Mouse (Mus musculus) embryo, embryonic 9.5 days (tissue): Measurements from ENCODE around the gene Mfsd11.
"Not testable (repeated sequence)": the region's sequence is repeated elsewhere in the genome, so short reads cannot be mapped to it uniquely, and the experiment has no call there.

Source experiments
- DNase-seq: peaks from one replicate; pipeline ENCODE4 v3.0.0-alpha.2; 2017; ENCODE audit errors: extremely low spot score

Mfsd11 gene

DNA sequence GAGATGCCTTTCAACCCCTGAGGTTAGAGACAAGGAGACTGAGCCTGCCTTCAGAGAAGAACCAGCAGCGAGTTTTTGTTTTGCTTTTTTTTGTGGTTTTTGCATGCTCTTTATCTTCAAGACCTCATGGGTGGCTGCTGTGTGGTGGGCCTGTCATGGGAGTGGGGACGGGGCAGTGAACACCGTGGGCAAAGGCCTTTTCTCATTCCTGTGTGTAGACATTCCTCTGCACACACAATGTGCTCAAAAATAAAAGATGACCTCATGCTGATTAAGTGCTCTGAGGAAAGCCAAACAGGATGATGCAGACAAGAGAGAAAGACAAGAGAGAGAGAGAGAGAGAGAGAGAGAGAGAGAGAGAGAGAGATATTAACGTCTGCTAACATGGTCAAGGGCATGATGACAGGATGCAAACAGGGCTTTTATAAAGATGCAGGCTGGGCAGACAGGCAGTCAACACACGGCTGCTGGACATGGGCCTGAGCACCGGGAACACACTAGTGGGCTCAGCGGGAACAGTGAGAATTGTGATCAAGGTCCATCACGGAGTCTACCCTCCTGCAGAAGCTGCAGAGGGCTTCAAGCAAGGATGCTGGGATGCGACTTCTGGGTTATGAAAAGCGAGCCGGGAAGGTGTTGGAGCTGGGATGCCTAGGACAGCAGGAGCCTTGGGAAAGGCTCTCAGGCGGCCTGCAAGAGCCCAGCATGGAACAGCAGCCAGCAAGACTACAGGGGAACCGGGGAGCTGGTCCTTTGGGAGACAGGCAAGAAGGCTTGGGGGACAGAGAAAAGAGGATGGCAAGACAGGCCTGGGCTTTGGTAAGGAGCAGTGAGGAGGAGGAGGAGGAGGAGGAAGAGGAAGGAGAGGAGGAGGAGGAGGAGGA, 30.9 kb upstream of the Mfsd11 start:
- no peak for DNase-seq

DNA sequence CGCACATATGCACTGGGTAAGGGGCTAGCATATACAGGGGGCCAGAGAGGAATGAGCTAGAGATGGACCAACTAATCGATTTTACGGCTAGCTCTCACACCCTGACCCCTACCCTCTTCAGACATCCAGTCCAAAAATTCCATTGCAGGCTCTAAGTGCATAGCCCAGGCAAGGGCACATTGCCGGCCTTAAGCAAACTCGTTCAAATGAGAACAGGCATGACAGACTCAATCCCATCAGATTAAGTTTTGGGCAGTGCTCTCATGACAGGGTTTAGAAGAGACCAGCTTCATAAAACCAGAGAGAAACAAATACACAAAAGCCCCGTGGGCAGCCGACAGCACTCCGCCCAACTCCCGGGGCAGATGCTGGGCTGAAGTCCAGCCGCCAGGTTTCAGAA, 30.0 kb upstream of the Mfsd11 start:
- DNase-seq: no peak

DNA sequence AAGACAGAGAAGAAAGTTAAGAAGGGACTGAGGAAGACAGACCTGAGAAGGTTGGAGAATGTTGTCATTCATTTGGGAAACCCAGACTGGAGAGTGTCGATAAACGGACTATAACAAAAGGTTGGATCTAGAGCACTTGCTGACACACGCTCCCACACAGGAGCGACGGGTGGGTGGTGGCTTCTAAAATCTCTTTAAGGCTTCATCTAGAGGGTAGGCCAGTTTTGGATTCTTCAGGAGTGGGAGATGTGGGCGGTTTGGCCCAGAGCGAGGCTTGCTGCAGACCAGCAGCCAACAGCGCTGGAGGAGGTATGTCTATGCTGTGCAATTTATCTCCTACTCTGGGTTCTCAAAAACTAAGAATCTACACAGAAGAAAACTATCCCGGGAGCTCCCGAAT, 29.6 kb upstream of the Mfsd11 start:
- DNase-seq: no peak

DNA sequence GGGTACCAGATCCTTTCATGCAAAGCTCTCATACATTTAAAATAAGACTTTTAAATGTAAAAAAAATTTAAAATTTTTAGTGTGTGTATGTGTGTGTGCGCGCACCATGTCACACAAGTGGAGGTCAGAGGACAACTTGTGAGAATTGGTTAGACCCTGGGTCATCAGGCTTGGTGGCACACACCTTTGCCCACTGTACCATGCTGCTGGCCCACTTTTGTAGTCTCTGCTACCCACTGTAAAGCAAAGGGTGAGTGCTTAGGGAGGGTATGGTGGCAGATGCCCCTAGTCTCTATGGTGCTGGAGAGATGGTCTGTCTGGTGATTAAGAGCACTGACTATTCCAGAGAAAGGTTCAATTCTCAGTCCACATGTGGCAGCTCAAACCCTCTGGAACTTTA, 29.0 kb upstream of the Mfsd11 start:
- no peak for DNase-seq

DNA sequence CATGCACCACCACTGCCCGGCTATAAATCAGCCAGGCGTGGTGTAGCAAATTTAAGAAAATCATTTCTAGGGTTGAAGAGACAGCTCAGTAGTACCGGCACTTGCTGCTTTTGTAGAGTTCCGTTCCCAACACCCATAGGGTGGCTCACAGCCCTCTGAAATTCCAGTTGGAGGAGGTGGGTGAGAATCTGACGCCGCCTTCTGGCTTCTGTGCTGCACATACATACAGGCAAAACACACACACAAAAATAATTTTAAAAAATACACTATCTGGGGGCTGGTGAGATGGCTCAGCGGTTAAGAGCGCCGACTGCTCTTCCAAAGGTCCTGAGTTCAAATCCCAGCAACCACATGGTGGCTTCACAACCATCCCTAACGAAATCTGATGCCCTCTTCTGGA, 28.4 kb upstream of the Mfsd11 start:
- DNase-seq: not testable (repeated sequence)

DNA sequence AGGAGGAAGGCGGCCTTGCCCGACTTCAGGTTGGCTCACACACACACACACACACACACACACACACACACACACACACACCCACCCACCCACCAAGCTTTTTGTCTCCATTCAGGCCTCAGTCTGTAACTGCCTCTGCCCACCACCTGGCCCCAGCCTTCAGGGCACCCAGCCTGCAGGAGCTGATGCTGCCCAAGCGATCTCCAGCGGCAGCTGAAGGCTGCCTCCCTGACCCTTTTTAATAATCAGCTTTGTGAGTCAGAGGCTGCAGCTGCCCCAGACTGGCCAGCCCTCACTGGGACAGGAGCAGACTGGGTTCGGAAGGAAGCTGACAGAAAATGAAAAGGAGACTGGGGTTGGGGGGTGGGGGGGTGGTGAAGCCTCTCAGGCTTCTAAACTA, 27.0 kb upstream of the Mfsd11 start:
- no peak for DNase-seq

DNA sequence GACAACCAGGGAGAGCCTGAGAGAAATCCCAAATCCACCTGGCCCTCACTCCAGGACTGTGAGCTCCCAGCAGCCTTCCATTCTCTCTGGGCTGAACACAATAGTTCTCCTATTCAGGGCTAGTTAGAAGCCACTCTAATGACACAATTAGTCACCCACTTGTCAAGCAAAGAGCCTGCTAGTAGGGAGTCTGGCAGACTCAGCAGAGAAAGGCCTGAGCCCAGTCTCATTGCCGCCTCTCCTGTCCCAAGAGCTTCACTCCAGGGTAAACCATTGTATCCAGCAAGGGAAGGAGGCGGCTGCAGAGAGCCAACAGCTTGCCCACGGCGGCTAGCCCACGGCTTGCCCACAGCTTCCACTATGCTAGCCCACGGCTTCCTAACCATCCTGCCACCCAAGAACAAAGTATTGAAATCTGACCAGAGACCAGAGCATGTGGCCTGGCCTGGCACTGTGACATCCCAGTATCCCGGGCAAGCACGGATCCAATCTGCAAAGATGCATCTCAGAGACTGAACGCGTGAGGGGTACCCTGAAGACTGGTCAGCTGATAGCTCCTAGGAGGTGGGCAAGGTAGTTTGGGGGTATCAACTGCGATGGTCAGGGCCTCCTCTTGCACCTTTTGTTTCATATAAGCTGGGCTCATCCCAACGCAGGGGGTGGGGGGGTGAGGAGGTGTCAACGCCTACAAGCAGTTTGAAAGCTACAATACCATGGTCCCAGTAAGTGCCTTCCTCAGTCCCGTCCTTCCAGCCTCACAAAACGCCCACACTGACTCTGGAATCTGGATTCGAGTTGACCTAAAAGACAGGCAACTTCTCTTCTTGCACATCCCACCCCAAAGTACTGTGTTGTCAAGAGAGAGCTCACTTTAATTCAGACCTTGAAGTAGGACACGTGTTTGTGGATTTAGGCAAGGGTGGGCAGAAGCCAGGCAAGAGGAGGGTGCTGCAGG, 25.4 kb upstream of the Mfsd11 start:
- no peak for DNase-seq

DNA sequence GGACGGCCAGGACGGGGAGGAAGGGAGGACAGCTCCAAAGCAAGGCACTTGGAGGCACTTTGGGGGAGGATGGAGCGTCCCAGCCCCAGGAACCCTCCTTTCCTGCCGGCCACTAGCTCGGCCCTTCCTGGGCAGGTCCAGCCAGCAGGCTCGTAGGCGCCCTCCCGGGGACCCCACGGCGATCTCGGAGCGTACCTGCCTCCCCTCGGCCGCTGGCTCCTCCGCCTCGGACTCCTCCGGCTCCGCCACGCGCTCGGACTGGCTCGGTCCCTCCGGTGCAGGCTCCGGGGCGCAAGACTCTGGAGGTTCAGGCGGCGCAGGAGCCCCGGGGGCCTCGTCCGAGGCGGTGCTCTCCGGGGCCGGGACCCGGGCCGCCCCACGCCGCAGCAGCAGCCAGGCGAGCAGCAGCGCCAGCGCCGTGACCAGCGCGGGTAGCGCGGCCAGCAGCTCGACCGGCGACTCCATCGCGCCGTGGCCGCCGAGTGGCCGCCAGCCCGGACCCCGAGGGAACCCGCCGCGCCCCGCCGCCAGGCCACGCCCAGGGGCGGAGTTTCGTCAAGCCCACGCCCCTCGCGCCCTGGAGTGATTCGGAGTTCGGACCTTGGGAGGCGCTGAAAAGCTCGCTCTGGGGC, 24.6 kb upstream of the Mfsd11 start, which contains the start of gene Mxra7:
Gene Mxra7, minus strand, starts transcription at position 513 of the 632 bp plus-strand sequence.
- DNase-seq: peak; percentile 89

DNA sequence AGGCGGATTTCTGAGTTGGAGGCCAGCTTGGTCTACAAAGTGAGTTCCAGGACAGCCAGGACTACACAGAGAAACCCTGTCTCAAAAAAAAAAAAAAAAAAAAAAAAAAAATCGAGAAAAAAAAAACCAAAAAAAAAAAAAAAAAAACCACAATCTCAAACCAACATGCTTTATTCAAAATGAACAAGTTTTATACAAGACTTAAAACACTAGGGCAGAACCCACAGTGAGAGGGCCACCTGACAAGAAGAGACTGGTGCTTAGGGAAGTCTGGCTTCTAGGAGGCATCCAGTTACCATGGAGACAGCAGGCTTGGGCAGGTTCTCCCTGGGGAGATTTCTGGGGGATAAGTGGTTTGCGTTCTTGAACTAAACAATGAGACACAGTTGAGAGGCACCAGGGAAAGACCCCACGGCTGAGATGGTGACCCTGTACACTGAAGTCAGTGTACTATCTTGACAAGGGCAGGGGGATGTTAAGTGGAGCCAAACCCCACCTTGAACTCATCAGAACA, 20.0 kb upstream of the Mfsd11 start:
- DNase-seq: no peak

DNA sequence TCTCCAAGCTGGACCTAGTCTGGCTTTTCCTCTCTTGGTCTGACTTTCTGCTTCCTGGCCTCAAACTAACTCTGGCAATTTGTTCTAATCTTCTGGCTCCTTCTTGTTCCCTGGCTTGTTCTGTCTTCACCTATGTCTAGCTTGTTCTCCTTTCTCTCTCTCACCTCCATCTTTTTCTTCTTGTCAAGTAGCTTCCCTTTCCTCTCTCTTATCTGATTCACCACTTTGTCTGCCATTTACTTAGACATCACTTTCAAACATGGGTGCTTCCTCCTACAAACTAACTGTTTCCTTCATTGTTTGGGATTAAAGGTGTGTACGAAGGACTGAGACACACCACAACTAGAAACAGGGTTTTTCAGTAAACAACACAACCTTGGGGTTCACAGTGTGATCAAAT, 17.3 kb upstream of the Mfsd11 start:
- DNase-seq: no peak

DNA sequence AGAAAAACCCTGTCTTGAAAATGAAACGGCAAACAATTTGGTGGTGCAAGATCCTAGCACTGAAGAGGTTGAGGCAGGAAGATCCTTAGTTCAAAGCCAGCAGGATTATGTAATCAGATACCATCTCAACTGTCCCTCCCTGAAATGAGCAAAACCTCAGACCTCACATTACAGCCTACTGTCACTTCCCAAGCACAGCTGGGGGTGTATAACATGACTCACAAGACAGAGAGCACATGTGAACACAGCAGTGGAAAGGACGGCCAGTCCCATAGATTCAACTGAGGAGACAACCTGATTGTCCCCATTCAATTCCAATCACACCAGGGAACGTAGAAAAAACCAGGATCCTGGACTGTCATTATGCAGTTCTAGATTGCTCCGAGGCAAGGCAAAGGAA, 16.0 kb upstream of the Mfsd11 start:
- DNase-seq: no peak

DNA sequence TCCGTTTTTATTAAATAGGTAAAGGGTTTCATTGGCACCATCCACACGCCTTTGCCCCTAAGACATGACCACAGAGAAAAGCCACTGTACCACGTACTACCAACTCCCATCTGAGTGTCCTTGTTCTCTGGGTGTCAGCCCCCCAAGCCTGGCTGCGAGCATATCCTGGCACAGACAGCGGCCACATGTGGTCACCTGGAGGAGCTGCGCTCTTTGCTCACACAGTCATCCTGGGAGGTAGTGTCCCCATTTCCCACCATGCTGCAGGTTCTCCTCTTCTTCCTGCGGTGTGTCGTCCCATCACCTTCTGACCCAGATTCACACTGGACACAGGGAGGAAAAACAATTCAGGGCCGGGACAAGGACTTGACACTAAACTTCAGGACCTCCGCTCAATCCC, 14.8 kb upstream of the Mfsd11 start:
- no peak for DNase-seq

DNA sequence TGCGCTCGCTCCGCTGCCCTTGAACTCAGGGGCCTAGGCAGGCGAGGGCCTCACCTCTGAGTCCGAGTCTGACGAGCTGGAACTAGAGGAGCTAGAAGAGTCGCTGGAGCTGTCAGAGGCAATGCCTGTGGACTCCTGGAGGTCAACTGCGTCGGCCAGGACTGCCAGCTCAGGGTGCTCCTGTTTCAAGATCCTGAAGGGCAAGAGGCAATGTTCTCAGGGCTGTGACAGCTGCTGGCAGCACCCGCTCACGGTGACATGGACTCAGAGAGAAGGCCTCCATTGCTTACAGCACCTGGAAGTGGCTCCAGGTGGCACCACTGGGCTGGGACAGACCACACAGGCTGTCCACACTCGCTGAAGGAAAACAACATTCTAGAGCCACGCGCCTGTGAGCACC, 13.3 kb upstream of the Mfsd11 start:
- DNase-seq: no peak

DNA sequence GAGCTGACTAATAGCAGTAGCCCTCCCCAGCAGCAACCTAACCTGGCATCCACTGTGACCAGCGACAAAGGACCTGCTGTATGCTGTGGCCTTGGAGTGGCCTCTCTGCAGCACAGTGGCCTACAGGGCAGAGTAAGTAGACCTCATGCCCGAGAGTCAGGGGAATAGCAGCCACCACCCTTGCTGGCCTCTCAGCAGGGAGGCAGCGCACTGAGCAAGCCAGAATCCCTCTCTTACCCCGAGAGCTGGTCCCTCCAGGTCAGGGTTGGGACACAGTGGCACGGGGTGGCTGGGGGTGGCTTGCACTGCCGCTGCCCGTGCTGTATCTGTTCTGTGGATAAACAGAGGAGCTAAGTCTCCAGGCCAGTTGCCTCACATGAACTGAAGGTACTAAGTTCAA, 12.6 kb upstream of the Mfsd11 start:
- no peak for DNase-seq

DNA sequence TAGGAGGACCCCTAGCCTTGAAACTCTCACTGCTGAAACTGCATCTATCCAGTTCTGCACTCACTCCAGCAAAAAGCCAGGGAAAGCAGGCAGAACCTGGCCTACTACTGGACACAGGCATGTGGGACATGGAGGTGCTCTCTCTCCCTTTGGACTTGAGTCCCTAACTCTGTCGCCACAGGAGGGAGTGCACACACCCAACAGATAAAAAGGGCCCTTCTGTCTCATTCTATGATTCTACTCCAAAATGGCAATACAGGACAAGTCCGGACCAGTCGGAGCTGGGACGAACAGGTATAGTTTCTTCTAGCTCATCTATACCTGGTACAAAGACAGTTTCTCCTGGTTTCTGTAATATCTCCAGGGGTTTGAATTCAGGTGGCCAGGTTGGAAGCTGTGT, 11.5 kb upstream of the Mfsd11 start:
- no peak for DNase-seq

DNA sequence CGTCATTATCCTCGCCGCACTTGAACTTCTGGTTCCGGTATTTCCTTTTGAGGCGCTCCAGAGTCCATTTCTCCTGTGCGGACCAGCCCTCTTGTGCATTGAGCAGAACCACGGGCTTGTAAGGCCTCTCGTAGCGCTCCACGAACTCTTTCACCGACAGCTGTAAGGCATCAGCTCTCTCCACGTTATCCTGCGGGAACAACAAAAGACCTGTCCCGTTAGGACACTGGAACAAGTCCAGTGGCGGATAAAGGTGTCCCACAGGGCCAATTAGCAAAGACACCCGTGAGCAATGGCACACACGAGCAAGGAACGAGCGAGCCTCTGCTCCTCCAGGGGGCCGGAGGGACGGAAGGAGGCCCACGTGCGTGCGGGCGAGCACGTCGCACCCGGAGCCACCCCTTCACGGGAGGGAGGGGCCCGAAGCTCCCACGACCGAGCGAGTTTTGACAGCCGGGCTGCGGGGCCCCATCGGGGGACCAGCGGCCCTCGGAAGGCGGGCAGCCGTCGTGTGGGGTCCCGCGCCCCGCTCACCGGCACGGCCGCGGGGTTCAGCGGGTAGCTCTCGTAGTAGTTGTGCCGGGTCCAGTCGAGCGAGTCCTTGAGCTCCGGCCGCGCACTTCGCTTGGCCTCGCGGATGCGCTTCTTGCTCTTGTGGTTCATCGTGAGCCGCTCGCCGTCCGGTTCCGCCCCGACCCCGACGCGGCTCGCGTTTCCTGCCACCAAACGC, 9.5 kb upstream of the Mfsd11 start:
- peak; percentile 70 for DNase-seq

DNA sequence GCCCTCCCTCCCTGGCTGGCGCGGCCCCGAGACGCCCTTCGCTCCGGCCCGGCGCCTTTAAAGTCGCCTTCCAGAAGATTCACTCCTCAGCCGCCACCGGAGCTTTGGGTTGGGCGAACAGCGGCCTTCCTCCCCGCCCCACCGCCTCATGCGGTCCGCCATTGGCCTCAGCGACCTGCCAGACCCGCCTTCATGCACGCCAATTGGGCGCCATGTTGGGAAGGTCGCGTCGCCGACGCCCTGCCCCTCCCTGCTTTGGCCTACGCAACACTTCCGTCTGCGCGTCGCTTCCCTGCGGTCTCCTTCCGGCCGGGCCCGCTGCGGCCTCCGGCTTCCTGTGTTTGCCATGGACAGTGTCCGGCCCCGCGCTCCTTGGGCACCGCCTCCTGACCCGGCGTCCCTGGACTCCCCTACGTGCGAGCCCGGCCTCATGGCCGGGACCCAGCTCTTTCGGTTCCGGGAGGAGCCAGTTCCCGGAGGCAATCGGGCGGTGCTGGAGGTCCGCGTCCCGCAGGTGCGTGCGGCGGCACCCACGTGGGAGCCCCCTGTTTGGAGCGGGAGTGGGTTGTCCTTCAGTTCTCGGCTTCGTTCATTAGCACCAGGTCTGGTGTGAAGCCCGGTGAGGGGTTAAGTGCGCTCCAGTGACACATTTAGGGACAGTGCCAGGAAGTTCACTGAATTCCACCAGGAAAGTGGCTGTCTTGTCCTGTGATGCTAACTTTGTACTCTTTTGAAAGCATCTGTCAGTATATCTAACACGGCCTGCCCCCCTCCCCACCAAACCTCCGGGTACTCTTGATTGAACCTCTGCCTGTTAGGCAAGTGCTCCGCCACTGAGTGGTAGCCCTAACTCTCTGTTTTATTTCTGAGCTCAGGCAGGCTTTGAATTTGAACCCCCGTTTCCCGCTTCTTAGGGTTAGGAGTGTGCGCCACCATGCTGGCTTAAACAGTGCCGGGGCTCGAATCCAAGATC, 8.7 kb upstream of the Mfsd11 start, which contains the start of the genes Mettl23 and Jmjd6:
Gene Mettl23, plus strand, starts transcription at position 18 of the 973 bp plus-strand sequence.
Gene Jmjd6, minus strand, starts transcription at position 189 of the 973 bp plus-strand sequence.
- peak; percentile 96 for DNase-seq

DNA sequence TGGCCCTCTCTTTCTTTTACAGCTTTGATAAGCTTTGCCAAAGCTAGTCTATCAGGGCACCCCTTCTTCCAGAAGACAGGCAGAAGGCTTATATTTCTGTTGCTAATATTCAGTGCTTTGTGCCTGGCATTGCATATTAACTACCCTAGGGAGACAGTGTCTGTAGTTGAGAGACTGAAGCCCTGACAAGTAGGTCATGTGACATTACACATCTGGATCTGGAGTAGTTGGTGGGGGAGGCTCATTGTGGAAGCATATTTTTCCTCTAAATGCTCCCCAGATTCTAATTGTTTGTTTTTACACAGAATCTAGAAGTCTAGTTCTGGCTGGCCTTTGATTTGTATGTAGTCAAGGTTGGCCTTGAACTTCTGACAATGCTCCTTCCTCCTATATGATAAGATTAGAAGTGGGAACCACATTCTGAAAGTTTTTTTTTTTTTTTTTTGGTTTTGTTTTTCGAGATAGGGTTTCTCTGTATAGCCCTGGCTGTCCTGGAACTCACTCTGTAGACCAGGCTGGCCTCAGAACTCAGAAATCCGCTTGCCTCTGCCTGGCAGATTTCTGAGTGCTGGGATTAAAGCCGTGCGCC, 5.6 kb upstream of the Mfsd11 start:
- DNase-seq: no peak
